Mouse (Mus musculus): ENCODE measurements around the gene Banp. TPM values are rescaled to one million over a fixed set of nuclear protein-coding genes. Genes with fewer than 3 reads are reported as not detected.

Gene Banp
- polyA plus RNA-seq, 1 experiment from 2014 or later: 35.6 TPM

DNA sequence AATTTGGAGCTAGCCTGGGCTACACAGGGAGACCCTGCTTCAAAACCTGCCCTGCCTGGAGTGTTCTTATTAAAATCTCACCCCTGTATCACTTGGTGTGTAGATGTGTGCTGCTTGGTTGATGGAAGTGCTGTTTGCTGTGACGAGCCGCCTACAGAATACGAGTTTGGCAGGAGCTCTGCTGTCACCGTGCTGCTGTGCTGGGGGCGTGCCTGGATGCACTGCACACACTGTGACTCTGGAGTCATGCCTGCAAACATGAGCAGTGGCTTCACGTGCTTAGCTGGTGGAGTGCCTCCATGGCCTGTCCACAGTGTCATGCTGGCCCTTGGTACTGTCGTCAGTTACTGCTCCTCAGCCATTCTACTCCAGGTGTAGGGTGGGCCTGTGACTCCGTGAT is 109.4 kb downstream of the Banp start:
- no peak overlapping the region for H3K9ac ChIP-seq
- H3K36me3 ChIP-seq: no peaks in the 10 kb centered on the region
- 82% methylated on average over 8 of the region's 8 CpGs for WGBS
- H3K9me3 ChIP-seq: no peaks in the 10 kb centered on the region
- H3K27ac ChIP-seq: no peak overlapping the region
- no peak for ATAC-seq (ENCODE audit: insufficient read depth, low FRiP score, low read depth)
- no peak overlapping the region for H3K4me3 ChIP-seq (replicated peaks)
- no peaks in the 10 kb centered on the region for H3K27me3 ChIP-seq (replicated peaks)
- H3K4me2 ChIP-seq: no peak overlapping the region
- peaks cover 15% of the 10 kb centered on the region for H3K4me1 ChIP-seq

- 52% methylated on average over 12 of the region's 12 CpGs for WGBS
- ATAC-seq (ENCODE audit: insufficient read depth, low FRiP score, low read depth): peak; percentile 57
These were observed 113.1 kb downstream of the Banp start for GRCm38 (mm10) chr8:122062508-122063223.

DNA sequence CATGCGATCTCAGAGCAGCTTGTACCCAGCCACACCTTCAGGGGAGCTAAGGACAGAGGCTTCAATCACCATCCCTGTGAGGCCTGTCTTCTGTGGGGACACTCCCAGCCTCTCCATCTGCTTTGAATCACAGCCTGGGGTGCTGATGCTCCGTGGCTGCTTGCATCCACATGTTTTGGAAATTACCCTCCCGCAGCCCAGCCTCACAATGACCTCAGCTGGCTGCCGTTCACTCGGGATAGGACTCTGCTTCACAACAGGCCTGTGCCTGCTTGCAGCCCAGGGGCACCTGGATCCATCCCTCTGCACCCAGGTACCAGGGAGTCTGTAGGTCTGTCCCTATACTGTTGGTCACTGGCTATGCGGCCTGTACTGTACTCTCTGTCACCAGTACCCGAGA is 114.8 kb downstream of the Banp start:
- Histone ChIP-seq H3K4me2 (no peak overlapping the region), H3K36me3 (no peaks in the 10 kb centered on the region), H3K4me3 (replicated peaks) (no peak overlapping the region), H3K9ac (no peak overlapping the region), H3K9me3 (no peaks in the 10 kb centered on the region), H3K27me3 (replicated peaks) (no peaks in the 10 kb centered on the region), H3K4me1 (peaks cover 6% of the 10 kb centered on the region; the same call in 1 of the 2 replicates), H3K27ac (no peak overlapping the region)
- WGBS: 71% methylated on average over 7 of the region's 7 CpGs
- ATAC-seq (ENCODE audit: insufficient read depth, low FRiP score, low read depth): no peak

More at GRCm38 (mm10) chr8:122062508-122063223, 113.1 kb downstream of the Banp start:
- no peak overlapping the region for H3K27ac ChIP-seq
- H3K9me3 ChIP-seq: no peaks in the 10 kb centered on the region
- H3K4me2 ChIP-seq: no peak overlapping the region
- no peak overlapping the region for H3K4me3 ChIP-seq (replicated peaks)
- no peak overlapping the region for H3K9ac ChIP-seq
- H3K4me1 ChIP-seq: peaks cover 6% of the 10 kb centered on the region; the same call in 1 of the 2 replicates
- H3K27me3 ChIP-seq (replicated peaks): no peaks in the 10 kb centered on the region
- H3K36me3 ChIP-seq: no peaks in the 10 kb centered on the region

GRCm38 (mm10) chr8:122067783-122068505 is 118.4 kb downstream of the Banp start:
- Histone ChIP-seq H3K9ac (no peak overlapping the region), H3K4me1 (peaks cover 6% of the 10 kb centered on the region; the same call in 1 of the 2 replicates), H3K9me3 (no peaks in the 10 kb centered on the region), H3K36me3 (no peaks in the 10 kb centered on the region), H3K4me3 (replicated peaks) (no peak overlapping the region), H3K27me3 (replicated peaks) (no peaks in the 10 kb centered on the region), H3K27ac (no peak overlapping the region), H3K4me2 (no peak overlapping the region)
- ATAC-seq (ENCODE audit: insufficient read depth, low FRiP score, low read depth): no peak
- WGBS: 40% methylated on average over 15 of the region's 15 CpGs

- no peaks in the 10 kb centered on the region for H3K36me3 ChIP-seq
- no peaks in the 10 kb centered on the region for H3K27me3 ChIP-seq (replicated peaks)
- no peak overlapping the region for H3K4me3 ChIP-seq (replicated peaks)
- H3K9ac ChIP-seq: no peak overlapping the region
- H3K4me1 ChIP-seq: peaks cover 6% of the 10 kb centered on the region; the same call in 1 of the 2 replicates
- WGBS: 77% methylated on average over 13 of the region's 13 CpGs
- H3K4me2 ChIP-seq: no peak overlapping the region
- no peak overlapping the region for H3K27ac ChIP-seq
- no peaks in the 10 kb centered on the region for H3K9me3 ChIP-seq
- no peak for ATAC-seq (ENCODE audit: insufficient read depth, low FRiP score, low read depth)
These were observed 119.1 kb downstream of the Banp start for GRCm38 (mm10) chr8:122068609-122069008.

DNA sequence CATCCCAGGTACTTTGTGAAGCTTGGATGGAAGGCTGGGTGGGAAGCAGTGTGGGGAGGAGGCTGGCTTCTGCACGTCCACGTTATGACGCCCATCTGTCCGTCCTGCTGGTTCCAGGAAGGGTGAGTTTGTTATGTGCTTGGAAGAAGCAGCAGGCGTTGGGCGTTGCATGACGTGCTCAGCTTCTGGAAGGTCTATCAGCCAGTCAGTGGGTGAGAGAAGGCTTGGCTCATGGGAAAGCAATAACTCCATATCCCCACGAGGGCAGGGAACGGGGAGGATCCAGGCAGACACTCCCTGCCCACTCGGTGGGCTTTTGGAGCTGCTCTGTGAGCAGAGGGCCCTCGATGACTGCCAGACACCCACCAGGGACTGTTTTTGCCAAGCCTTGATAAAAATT is 119.7 kb downstream of the Banp start:
- Histone ChIP-seq H3K4me1 (peaks cover 10% of the 10 kb centered on the region), H3K27ac (no peak overlapping the region), H3K27me3 (replicated peaks) (no peaks in the 10 kb centered on the region), H3K4me2 (no peak overlapping the region), H3K9ac (no peak overlapping the region), H3K36me3 (no peaks in the 10 kb centered on the region), H3K4me3 (replicated peaks) (no peak overlapping the region), H3K9me3 (no peaks in the 10 kb centered on the region)
- WGBS: 88% methylated on average over 11 of the region's 11 CpGs
- ATAC-seq (ENCODE audit: insufficient read depth, low FRiP score, low read depth): no peak

GRCm38 (mm10) chr8:122071193-122071592 is 121.6 kb downstream of the Banp start:
- no peak for ATAC-seq (ENCODE audit: insufficient read depth, low FRiP score, low read depth)
- Histone ChIP-seq H3K4me3 (replicated peaks) (no peak overlapping the region), H3K27ac (no peak overlapping the region), H3K4me1 (peaks cover 13% of the 10 kb centered on the region), H3K4me2 (no peak overlapping the region), H3K36me3 (no peaks in the 10 kb centered on the region), H3K27me3 (replicated peaks) (no peaks in the 10 kb centered on the region), H3K9me3 (no peaks in the 10 kb centered on the region), H3K9ac (no peak overlapping the region)
- WGBS: 61% methylated on average over 4 of the region's 4 CpGs

- Histone ChIP-seq H3K27ac (no peak overlapping the region), H3K9ac (no peak overlapping the region), H3K27me3 (replicated peaks) (no peaks in the 10 kb centered on the region), H3K9me3 (no peaks in the 10 kb centered on the region), H3K4me1 (peaks cover 16% of the 10 kb centered on the region), H3K4me2 (no peak overlapping the region), H3K4me3 (replicated peaks) (no peak overlapping the region), H3K36me3 (no peaks in the 10 kb centered on the region)
- WGBS: 34% methylated on average over 9 of the region's 9 CpGs
- ATAC-seq (ENCODE audit: insufficient read depth, low FRiP score, low read depth): peak; percentile 8; the same call in 1 of the 2 replicates
These were observed 124.4 kb downstream of the Banp start for GRCm38 (mm10) chr8:122073964-122074363.

- Histone ChIP-seq H3K36me3 (no peaks in the 10 kb centered on the region), H3K4me1 (peaks cover 16% of the 10 kb centered on the region), H3K4me2 (no peak overlapping the region), H3K27me3 (replicated peaks) (no peaks in the 10 kb centered on the region), H3K9me3 (no peaks in the 10 kb centered on the region), H3K27ac (no peak overlapping the region), H3K4me3 (replicated peaks) (no peak overlapping the region), H3K9ac (no peak overlapping the region)
- WGBS: 28% methylated on average over 9 of the region's 9 CpGs
- peak; percentile 23; the same call in 1 of the 2 replicates for ATAC-seq (ENCODE audit: insufficient read depth, low FRiP score, low read depth)
These were observed 124.9 kb downstream of the Banp start for GRCm38 (mm10) chr8:122074442-122074841.

- WGBS: 67% methylated on average over 4 of the region's 4 CpGs
- ATAC-seq (ENCODE audit: insufficient read depth, low FRiP score, low read depth): no peak
These were observed 125.4 kb downstream of the Banp start for GRCm38 (mm10) chr8:122074977-122075376.

GRCm38 (mm10) chr8:122076183-122076842 is 126.8 kb downstream of the Banp start:
- no peak overlapping the region for H3K4me2 ChIP-seq
- no peaks in the 10 kb centered on the region for H3K36me3 ChIP-seq
- no peak overlapping the region for H3K27ac ChIP-seq
- no peaks in the 10 kb centered on the region for H3K27me3 ChIP-seq (replicated peaks)
- no peak overlapping the region for H3K4me3 ChIP-seq (replicated peaks)
- no peak for ATAC-seq (ENCODE audit: insufficient read depth, low FRiP score, low read depth)
- 32% methylated on average over 23 of the region's 23 CpGs for WGBS
- H3K9me3 ChIP-seq: no peaks in the 10 kb centered on the region
- H3K9ac ChIP-seq: no peak overlapping the region
- peaks cover 28% of the 10 kb centered on the region for H3K4me1 ChIP-seq

More at GRCm38 (mm10) chr8:122074977-122075376, 125.4 kb downstream of the Banp start:
- H3K27ac ChIP-seq: no peak overlapping the region
- no peak overlapping the region for H3K4me2 ChIP-seq
- no peak overlapping the region for H3K9ac ChIP-seq
- H3K9me3 ChIP-seq: no peaks in the 10 kb centered on the region
- H3K27me3 ChIP-seq (replicated peaks): no peaks in the 10 kb centered on the region
- no peaks in the 10 kb centered on the region for H3K36me3 ChIP-seq
- no peak overlapping the region for H3K4me3 ChIP-seq (replicated peaks)
- H3K4me1 ChIP-seq: peaks cover 20% of the 10 kb centered on the region

DNA sequence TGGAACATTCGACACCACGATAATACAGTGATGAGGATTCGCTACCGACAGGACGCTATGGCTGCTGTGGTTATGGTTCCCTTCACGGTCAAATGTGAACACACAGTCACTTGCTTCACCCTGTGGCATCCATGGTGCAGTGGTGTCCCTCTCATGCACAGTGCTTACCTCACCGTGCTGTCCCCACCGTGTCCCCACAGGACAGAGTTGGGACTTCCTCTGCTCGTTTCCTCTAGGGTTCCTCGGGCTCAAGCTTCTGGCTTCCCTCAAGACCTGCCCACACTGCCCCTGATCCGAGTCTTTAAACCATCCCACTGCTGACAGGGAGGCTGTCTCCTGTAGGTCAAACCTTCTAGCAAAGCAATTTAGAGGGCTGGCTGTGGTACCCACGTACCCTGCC is 128.8 kb downstream of the Banp start:
- Histone ChIP-seq H3K36me3 (no peaks in the 10 kb centered on the region), H3K9ac (no peak overlapping the region), H3K4me2 (no peak overlapping the region), H3K27ac (no peak overlapping the region), H3K27me3 (replicated peaks) (no peaks in the 10 kb centered on the region), H3K4me1 (peaks cover 28% of the 10 kb centered on the region), H3K9me3 (no peaks in the 10 kb centered on the region), H3K4me3 (replicated peaks) (no peak overlapping the region)
- 81% methylated on average over 12 of the region's 12 CpGs for WGBS
- ATAC-seq (ENCODE audit: insufficient read depth, low FRiP score, low read depth): no peak

Data from stomach, embryonic 15.5 days (tissue).